Mouse (Mus musculus): ENCODE measurements around the gene Rps6kb2.

Rps6kb2 gene

DNA sequence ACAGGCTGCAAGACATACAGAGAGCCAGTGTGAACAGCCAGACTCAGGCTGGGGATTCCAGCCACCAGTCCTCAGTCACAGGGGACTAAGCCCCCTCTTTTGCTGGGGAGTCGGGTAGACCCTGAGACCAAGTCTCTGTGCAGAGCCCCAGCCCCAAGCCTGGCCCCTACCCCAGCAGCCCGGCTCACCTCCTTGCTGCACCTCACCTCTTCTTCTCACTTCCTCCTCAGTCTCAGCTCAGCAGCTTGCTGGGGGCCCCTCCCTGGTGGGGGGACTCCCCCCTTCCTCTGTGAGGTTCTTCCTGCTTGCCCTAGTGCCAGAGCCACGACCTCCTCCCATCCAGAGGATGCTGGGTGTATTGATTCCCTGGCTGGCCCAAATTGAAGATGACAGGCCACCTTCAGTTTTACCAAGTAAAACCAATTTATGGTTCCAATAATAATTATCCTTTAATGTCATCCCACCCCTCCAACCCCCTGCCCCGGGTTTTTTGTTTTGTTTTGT is 27.7 kb upstream of the Rps6kb2 start, which contains the start of gene Tbc1d10c:
TSS of gene Tbc1d10c (minus strand) at position 454 of the 504 bp plus-strand sequence.
- CTCF ChIA-PET, result interaction anchor here (0.8 kb wide), 2 partner anchors 13 to 36 kb away, joined by 3 read pairs; no protein-coding TSS in a partner anchor

DNA sequence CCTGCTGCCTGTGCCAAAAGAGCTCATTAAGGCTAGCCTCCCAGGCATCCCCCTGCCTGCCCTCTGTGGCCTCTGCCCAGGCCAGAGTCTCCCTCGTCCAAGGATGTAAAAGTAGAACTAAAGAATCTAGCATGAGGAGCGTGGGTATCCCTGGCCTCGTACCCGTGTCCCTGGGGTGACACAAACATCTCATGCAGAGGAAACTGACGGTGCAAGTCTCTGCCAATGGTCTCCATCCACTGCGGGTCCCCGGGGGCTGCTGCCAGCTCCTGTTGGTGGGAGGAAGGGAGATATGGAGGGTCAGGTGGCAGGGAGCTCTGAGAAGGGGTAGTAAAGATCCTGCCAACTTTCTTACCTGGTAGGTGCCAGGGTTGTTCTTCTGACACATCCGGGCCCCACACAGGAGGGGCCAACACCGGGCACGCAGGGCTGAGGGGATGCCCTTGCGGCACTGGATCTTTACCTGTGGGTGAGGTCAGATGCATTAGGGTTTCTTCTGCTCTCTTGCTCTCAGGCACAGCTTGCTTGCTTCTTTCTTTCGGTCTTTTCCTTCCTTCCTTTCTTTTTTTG is 26.0 kb upstream of the Rps6kb2 start:
- CTCF ChIA-PET, result interaction anchor here (0.5 to 1.1 kb wide), 2 partner anchors 51 to 484 kb away, joined by 3 to 4 read pairs; no protein-coding TSS in a partner anchor

DNA sequence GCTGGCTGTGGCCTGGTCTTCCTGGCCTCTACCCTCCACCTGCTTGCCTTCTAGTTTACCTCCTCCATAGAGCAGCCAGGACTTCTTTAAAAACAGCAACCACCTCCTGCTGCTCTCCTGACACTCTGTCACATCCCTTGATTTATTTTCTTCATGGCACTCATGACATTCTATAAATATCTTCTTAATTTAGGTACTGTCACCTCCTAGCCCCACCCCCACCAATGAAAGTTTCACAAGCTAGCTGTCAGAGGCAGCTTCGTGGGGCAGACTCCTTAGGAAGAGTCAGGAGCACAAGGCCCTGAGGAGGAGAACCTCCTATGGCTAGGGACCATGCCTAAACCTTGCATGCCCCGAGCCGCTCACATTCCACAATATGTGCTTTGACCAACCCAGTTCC is 24.1 kb upstream of the Rps6kb2 start:
- CTCF ChIA-PET, result interaction anchor here (0.6 to 1.5 kb wide), 4 partner anchors 30 to 862 kb away, joined by 3 to 4 read pairs (median 4); no protein-coding TSS in a partner anchor

DNA sequence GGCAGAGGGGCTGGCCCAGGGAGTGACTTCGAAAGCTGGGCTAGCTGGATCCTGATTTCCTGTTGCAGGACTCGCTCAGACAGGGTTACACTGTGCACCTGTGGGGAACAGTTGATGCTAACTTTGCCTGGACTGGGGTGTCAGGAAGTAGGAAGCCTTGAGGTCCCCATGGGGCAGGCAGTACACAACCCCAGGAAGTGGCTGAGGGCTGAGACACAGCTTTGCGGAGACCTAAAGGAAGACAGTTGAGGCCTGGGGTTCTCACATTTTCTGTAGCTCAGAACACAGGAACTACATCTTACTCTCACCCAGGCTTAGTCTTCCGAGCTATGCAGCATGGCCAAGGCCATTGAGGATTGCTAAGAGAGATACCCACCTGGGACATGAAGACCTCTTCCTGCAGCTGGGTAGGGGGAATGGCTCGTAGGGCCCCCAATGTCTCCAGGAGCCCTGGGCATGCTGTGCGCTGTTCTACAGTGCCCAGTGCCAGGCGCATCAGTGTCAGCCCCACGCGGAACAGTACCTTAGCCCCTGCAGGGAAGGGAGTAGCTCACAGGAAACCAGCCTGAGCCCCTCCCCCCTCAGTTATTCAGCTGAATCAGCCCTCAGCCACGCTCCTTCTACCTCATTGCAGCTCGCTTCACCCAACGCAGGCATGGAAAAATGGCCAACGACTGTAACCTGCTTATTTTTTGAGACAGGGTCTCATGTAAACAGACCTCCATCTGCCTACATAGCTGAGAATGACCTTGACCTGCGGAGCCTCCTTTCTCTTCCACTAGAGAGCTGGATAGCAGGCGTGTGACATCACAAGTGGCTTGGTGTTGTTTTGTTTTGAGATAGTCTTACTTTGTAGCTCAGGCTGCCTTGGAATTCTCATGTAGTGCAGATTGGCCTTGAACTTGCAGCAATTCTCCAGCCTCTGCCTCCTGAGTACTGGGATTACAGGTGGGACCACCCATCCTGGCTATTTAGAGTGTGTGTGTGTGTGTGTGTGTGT is 22.1 kb upstream of the Rps6kb2 start:
- CTCF ChIA-PET, result interaction anchor here (0.6 to 1.7 kb wide), 5 partner anchors 12 to 119 kb away, joined by 3 to 7 read pairs (median 3); no protein-coding TSS in a partner anchor

DNA sequence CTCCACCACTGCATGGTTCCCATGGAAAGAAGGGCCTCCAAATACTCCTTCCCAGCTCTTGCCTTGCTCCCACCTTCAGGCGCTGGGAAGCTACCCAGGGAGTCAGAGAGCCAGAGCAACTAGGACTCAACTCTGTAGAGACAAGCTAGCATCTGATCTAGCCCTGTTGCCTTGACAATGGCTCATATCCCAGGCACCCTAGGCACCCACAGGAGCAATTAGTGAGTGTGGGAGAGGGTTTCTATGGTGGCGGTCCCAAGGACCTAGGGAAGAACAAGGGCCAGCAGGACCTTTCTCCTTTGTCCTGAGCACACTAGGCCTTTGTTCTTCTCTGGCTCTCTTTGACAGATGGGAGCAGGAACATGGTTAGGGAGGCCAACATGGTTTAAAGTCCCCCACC is 20.5 kb upstream of the Rps6kb2 start:
- CTCF ChIA-PET, result no interaction called here

DNA sequence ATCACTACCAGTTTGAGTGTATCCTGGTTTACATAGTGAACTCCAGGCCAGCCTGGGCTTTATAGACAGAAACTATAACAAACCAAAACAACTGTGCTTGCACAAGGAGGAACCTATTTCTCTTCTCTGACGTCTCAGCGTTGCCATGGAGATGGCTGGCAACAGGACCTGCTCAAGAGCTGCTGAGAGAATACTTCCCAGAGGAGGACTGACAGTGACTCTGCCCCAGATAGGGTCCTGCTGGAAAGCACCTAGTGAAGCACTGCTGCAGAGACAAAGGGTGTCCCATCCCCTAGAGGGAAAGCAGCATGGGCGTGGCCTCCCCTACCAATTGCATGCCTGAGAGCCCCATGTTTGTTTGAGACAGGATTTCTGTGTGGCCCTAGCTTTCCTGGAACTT is 18.7 kb upstream of the Rps6kb2 start:
- CTCF ChIA-PET, result no interaction called here

DNA sequence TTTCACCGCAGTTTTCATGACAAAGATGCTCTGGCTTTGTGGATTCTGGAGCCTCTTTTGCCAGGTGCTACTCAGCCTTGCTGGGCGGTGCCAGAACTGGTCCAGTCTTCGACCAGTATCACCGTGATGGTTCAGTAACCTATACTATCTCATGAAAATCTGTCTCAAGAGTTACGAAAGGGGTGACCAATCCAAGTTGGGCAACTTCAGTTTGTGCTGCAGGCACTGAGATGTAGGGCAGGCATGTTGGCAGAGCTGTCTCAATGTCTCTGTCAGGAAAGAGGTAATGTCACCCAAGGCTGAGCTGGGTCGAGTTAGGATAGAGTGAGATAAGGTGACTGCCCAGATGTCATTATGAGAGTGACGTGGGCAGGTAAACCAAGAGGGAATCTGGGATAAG is 17.3 kb upstream of the Rps6kb2 start:
- CTCF ChIA-PET, result no interaction called here

DNA sequence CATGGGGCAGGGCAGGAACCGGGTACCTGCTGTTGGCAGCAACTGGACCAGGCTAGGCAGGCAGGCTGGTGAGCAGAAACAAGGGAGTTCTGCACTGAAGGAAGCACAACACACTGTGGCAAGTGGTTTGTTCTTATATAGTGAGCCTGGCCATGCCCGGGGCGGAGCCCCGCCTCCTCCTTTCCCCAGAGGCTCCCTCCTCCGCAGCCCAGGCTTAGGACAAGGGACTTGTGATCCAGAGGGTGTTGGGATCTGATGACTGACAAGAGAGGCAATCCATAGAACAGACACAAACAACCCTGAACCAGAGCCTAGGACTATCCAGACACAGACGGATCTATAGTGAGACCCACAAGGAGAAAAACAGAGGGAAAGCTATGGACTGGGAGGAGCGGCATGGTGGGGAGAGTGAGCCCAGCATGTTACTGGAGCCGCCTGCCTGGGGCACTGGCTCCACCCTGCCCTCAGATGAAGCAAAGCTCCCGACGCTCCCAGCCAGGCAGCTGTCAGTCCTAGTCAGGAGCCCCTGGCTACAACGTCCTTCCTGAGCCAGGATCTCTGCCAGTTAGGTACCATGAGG is 12.3 kb upstream of the Rps6kb2 start, which contains the start of gene Carns1:
TSS of gene Carns1 (minus strand) at position 112 of the 580 bp plus-strand sequence.
- CTCF ChIA-PET, result interaction anchor here (0.7 kb wide), 1 partner anchor 20 kb away, joined by 3 read pairs; no protein-coding TSS in a partner anchor

DNA sequence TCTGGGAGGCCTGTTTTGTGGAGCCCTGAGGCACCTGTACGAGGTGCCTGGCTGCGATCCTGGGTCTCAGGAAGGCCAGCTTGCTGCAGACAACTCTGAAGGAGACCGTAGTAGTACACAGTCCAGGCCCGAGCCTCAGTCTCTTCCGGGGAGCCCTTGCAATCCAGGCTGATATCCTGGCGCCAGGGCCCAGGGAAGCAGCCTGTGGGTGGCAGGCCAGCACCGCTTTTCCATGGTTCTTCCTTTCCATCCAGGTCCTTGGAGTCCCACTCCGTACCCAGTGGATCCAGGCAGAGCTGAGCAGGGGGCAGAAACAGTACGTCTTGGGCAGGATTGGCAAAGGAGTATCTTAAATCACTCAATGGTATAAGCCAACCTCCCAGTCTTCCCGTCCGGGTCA is 9.8 kb upstream of the Rps6kb2 start:
- CTCF ChIA-PET, result no interaction called here

DNA sequence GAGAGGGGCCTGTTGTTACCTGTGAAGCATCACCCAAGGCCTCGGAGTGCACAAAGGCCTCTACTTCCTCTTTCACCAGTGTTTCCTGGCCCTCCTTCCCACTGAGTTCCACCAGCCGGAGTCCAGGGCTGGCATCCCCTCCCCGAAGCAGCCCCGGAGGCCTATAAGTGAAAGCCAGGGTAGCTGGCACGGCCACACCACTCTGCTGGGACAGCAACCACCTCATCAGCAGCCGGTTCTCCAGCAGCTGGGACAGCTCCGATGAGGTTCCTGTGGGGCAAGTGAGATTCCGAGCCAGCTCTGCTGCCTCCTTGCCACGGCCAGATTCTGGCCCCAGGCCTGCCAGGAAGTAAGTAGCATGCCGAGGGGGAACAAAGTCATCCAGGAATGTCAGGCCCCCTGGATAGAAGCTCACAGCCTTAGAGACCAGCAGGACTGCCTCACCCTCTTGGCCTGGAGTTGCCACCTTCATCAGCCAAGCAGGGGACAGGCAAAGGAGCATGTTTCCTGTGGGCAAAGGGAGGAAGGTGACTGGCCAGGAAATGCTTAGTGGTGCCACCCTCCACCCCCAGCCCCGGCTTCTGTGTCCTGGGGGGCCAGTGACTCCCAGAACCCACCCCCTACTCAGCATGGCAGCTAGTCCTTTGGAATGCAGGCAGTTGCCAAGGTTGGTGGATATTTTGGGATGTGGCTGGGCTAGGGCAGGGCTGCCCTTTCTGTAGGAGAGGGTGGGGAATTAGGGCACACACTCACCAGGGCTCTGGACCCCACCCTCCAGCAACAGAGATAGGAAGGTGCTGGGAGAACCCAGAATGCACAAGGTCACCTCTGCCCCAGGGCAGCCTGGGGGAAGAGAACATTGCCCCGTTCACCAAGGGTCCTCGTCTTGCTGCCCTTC is 8.5 kb upstream of the Rps6kb2 start:
- CTCF ChIA-PET, result no interaction called here

DNA sequence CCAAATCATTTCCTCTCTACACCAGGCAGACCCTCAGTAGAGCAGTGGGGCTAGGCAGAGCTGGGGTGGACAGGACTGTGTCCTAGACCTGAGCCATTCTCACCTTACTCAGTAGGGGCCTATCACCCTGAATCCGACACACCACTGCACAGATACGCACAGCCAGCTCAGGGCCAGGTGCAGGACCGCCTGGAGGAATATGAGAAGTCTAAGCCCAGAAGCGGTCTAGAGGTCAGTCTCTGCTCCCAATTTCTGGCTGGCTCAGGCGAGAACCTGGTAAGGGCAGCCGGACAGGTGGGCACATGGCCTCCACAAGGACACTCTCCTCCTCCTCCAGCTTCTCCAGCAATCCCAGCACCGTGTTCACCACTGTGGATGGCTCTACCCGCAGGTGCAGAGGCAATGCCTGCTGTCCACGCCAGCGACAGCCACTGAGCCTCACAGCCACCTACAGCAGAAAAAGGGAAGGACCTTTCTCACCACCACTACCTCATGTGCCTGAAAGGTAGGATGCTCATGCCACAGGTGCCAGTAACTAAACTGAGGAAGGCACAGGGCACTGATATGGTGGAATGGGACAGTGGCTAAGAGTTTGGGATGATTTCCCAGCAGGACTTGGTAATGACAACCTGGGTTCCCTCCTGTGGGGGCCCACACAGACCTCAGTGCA is 7.7 kb upstream of the Rps6kb2 start:
- CTCF ChIA-PET, result no interaction called here

DNA sequence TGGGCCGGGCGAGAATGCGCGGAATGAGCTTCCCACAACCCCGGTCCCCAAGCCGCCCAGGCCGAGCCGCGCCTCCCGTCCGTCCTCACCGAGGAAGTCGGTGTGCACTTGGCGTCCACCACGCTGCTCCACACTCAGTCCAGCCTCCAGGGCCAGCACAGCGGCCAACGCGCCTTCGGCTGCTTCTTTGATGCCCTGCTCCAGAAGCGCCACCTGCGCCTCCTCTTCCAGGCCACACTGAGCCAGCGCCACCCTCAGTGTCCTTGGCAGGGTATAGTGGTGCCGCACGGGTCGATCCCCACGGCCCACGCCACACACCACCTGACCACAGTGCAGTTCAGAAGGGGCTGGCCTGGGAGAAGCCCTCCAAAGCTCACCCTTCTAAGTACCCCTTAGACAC is 6.7 kb upstream of the Rps6kb2 start:
- CTCF ChIA-PET, result no interaction called here

DNA sequence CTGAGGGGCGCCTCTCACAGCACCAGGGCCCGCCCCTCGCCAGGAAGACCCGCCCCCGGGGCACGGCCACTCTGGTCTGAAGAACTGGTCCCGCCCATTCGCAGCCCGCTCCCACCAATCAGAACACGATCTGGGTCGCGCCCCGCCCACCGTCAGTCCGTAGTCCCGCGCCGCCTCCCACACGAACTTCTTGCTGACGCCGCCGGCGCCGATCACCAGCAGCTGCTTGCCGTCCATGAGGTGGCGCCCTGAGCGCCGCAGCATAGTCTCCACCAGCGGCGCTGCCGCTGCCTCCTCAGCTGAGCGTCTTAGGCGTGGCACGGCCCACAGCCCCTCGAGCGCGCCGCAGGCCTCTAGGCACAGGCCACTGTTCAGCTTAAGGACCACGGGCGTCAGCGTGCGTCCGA is 6.2 kb upstream of the Rps6kb2 start:
- CTCF ChIA-PET, result interaction anchor here (0.7 to 0.8 kb wide), 2 partner anchors 14 to 27 kb away, joined by 3 read pairs; no protein-coding TSS in a partner anchor

DNA sequence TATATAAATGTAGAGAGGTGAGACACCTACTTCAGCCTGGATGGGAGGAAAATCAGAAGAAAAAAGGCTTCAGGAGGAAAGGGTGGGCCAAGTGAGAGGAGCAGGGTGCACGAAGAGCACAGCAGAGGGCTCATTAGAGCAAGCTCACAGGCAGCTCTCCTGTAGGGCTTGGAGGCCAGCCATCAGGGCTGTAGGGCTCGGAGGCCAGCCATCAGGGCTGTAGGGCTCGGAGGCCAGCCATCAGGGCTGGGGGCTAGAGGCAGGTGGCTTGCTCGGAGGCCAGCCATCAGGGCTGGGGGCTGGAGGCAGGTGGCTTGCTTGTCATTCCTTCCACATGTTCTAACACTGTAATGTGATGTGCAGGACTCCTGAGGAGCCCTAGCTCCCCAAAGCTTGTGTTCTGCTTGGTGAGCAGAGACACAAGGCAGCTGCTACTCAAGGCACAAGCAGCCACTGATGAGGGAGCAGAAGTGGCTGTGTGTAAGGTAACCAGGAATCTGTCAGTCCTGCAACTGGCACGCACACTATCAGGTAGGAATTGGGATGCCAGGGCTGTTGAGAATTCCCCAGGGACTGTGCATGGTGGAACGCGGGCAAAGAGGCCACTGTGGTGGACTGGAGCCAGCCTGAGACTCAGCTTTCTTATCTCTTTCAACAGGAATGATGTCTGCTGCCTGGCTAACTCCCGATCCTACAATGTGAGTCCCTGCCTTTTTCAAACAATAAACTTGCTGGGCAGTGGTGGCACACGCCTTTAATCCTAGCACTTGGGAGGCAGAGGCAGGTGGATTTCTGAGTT is 3.7 kb upstream of the Rps6kb2 start:
- CTCF ChIA-PET, result no interaction called here

DNA sequence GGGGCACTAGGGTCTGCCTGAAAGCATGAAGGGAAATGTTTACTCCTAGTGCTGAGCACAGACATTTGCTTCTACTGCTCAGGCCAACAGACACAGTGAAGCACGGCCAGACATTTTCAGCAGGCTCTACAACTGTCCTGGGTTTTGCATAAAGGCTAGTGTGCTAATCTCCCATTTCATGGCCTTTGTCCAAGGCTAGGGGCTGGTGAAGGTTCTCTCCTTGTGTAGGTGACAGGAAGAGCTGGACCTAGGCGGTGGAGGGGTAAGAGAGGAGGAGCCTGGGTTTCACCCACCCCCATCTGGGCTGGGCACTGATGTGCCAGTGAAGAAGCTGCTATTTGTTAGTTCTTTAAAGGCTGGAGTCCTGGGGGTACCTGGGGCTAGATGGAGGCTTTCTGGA is 1.6 kb upstream of the Rps6kb2 start:
- CTCF ChIA-PET, result interaction anchor here (0.7 kb wide), 1 partner anchor 583 kb away, joined by 4 read pairs; no protein-coding TSS in a partner anchor

DNA sequence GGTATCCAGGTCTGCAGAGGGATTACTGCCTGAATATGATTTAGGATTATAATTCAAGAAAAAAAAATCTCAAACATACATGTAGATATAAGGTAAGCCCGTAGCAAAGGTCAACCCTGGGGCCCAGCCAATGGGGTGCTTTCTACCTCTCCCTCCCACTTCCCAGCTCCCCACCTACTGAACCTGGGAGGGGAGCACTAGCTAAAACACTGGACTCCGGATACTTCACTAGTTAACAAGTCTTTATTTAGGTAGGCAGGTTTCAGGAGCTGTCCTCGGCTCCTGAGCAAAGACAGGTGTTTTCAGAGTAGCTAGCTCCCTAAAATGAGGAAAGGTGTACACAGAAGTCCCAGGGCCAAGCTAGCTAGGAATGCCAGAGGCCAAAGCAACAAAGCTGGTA is 946 bp upstream of the Rps6kb2 start:
- CTCF ChIA-PET, result no interaction called here

DNA sequence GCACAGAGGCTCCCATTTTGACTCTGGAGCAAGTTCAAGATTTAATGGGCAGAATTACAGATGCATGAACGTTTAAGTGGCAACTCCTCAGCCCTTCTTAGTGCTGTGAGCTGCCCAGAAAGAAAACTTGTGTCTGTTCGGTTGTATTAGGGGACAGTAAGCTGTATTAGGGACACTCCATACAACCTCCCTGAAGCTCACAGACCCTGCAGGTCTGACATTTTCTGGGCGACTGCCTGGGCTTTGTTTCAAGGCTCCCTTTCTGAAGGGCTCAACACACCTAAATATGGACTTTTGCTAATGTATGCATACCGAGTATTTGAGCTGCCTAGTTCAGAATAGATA is 361 bp upstream of the Rps6kb2 start:
- CTCF ChIA-PET, result no interaction called here

DNA sequence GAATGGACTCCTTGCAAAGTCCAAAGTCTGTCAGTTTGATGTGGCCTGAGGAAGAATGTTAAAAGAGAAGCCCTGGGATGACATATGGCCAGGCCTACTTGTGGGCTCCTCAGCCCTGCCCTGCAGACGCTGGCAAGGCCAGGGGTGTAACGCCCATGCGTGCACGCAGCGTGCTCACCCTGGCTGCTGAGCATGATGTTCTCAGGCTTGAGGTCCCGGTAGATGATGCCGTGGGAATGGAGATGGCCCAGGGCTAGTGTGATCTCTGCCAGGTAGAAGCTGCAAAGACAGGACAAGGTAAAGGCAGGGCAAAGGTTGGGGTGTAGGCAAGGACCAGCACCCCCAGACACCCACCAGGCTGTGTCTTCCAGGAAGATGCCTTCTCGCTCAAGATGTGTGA is 4.1 kb downstream of the Rps6kb2 start:
- CTCF ChIA-PET, result no interaction called here

DNA sequence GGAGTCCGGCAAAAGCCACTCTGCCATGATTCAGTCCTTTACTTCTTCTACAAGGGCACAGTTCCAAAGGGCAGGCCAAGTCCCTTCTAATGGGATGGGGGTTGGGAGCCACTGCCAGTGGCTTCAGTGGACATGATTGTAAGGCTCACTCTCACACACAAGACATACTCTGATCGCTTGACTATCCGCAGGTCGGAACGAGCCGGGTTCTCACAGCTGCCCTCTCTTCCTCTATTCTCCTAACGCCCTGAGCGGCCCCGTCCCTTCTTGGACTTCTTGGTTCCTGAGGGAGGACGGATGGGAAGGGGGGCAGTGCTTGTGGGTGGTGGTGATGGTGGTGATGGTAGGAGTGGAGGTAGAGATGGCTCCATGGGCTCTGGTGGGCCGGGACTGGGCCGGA is 6.4 kb downstream of the Rps6kb2 start:
- CTCF ChIA-PET, result interaction anchor here (1.0 kb wide), 1 partner anchor 17 kb away, joined by 3 read pairs; the partner anchor contains the start of gene Gpr152

Measured in spleen, embryonic (tissue).